Mouse (Mus musculus): ENCODE measurements around the gene Bcas3. TPM values are rescaled to one million over a fixed set of nuclear protein-coding genes. Genes with fewer than 3 reads are reported as not detected.

Bcas3 gene
- polyA plus RNA-seq, 1 experiment = 17.0 TPM

- H3K27ac ChIP-seq (ENCODE audit: insufficient read depth, low read length) = no peak overlapping the region
- H3K4me3 ChIP-seq (ENCODE audit: insufficient read depth, low read length) = no peak overlapping the region
- no peaks in the 10 kb centered on the region; the same call in 1 of the 2 replicates for H3K4me1 ChIP-seq (ENCODE audit: control insufficient read depth, insufficient read depth, low read length)
- TF ChIP-seq CTCF (IDR thresholded peaks at IDR 0.05; ENCODE audit: borderline replicate concordance, insufficient read depth, low read length) (no peak), POLR2A (IDR thresholded peaks at IDR 0.05; ENCODE audit: low read depth, low read length) (no peak)
These were observed 454.4 kb downstream of the Bcas3 start for GRCm38 (mm10) chr11:85807353-85807752.

GRCm38 (mm10) chr11:85811229-85811628, 458.3 kb downstream of the Bcas3 start:
- no peak overlapping the region for H3K4me3 ChIP-seq (ENCODE audit: insufficient read depth, low read length)
- no peak for TF ChIP-seq CTCF (IDR thresholded peaks at IDR 0.05; ENCODE audit: borderline replicate concordance, insufficient read depth, low read length)
- no peak for TF ChIP-seq POLR2A (IDR thresholded peaks at IDR 0.05; ENCODE audit: low read depth, low read length)
- H3K4me1 ChIP-seq (ENCODE audit: control insufficient read depth, insufficient read depth, low read length) = no peaks in the 10 kb centered on the region; the same call in 1 of the 2 replicates
- H3K27ac ChIP-seq (ENCODE audit: insufficient read depth, low read length) = no peak overlapping the region

- H3K4me3 ChIP-seq (ENCODE audit: insufficient read depth, low read length) = no peak overlapping the region
- H3K27ac ChIP-seq (ENCODE audit: insufficient read depth, low read length) = no peak overlapping the region
- TF ChIP-seq POLR2A (IDR thresholded peaks at IDR 0.05; ENCODE audit: low read depth, low read length) = no peak
- no peak for TF ChIP-seq CTCF (IDR thresholded peaks at IDR 0.05; ENCODE audit: borderline replicate concordance, insufficient read depth, low read length)
- no peaks in the 10 kb centered on the region; the same call in 1 of the 2 replicates for H3K4me1 ChIP-seq (ENCODE audit: control insufficient read depth, insufficient read depth, low read length)
These were observed 458.7 kb downstream of the Bcas3 start for GRCm38 (mm10) chr11:85811676-85812075.

GRCm38 (mm10) chr11:85812201-85812966, 459.4 kb downstream of the Bcas3 start:
- Histone ChIP-seq H3K27ac (ENCODE audit: insufficient read depth, low read length) (no peak overlapping the region), H3K4me3 (ENCODE audit: insufficient read depth, low read length) (no peak overlapping the region), H3K4me1 (ENCODE audit: control insufficient read depth, insufficient read depth, low read length) (no peaks in the 10 kb centered on the region; the same call in 1 of the 2 replicates)
- TF ChIP-seq POLR2A (IDR thresholded peaks at IDR 0.05; ENCODE audit: low read depth, low read length) = no peak
- TF ChIP-seq CTCF (IDR thresholded peaks at IDR 0.05; ENCODE audit: borderline replicate concordance, insufficient read depth, low read length) = no peak

GRCm38 (mm10) chr11:85814678-85815077, 461.7 kb downstream of the Bcas3 start:
- no peaks in the 10 kb centered on the region; the same call in 1 of the 2 replicates for H3K4me1 ChIP-seq (ENCODE audit: control insufficient read depth, insufficient read depth, low read length)
- TF ChIP-seq POLR2A (IDR thresholded peaks at IDR 0.05; ENCODE audit: low read depth, low read length) (no peak), CTCF (IDR thresholded peaks at IDR 0.05; ENCODE audit: borderline replicate concordance, insufficient read depth, low read length) (no peak)
- H3K4me3 ChIP-seq (ENCODE audit: insufficient read depth, low read length) = no peak overlapping the region
- no peak overlapping the region for H3K27ac ChIP-seq (ENCODE audit: insufficient read depth, low read length)

- TF ChIP-seq CTCF (IDR thresholded peaks at IDR 0.05; ENCODE audit: borderline replicate concordance, insufficient read depth, low read length) (no peak), POLR2A (IDR thresholded peaks at IDR 0.05; ENCODE audit: low read depth, low read length) (no peak)
- no peak overlapping the region for H3K27ac ChIP-seq (ENCODE audit: insufficient read depth, low read length)
- no peaks in the 10 kb centered on the region; the same call in 1 of the 2 replicates for H3K4me1 ChIP-seq (ENCODE audit: control insufficient read depth, insufficient read depth, low read length)
- no peak overlapping the region for H3K4me3 ChIP-seq (ENCODE audit: insufficient read depth, low read length)
These were observed 463.5 kb downstream of the Bcas3 start for GRCm38 (mm10) chr11:85816471-85816870.

- Histone ChIP-seq H3K4me1 (ENCODE audit: control insufficient read depth, insufficient read depth, low read length) (no peaks in the 10 kb centered on the region), H3K27ac (ENCODE audit: insufficient read depth, low read length) (no peak overlapping the region), H3K4me3 (ENCODE audit: insufficient read depth, low read length) (no peak overlapping the region)
- no peak for TF ChIP-seq CTCF (IDR thresholded peaks at IDR 0.05; ENCODE audit: borderline replicate concordance, insufficient read depth, low read length)
- TF ChIP-seq POLR2A (IDR thresholded peaks at IDR 0.05; ENCODE audit: low read depth, low read length) = no peak
These were observed 465.4 kb downstream of the Bcas3 start for GRCm38 (mm10) chr11:85818401-85818800.

GRCm38 (mm10) chr11:85820959-85821358, 468.0 kb downstream of the Bcas3 start:
- H3K27ac ChIP-seq (ENCODE audit: insufficient read depth, low read length) = no peak overlapping the region
- no peak overlapping the region for H3K4me3 ChIP-seq (ENCODE audit: insufficient read depth, low read length)
- H3K4me1 ChIP-seq (ENCODE audit: control insufficient read depth, insufficient read depth, low read length) = no peaks in the 10 kb centered on the region
- no peak for TF ChIP-seq POLR2A (IDR thresholded peaks at IDR 0.05; ENCODE audit: low read depth, low read length)

GRCm38 (mm10) chr11:85821659-85822058, 468.7 kb downstream of the Bcas3 start:
- Histone ChIP-seq H3K27ac (ENCODE audit: insufficient read depth, low read length) (no peak overlapping the region), H3K4me1 (ENCODE audit: control insufficient read depth, insufficient read depth, low read length) (no peaks in the 10 kb centered on the region), H3K4me3 (ENCODE audit: insufficient read depth, low read length) (no peak overlapping the region)
- TF ChIP-seq POLR2A (IDR thresholded peaks at IDR 0.05; ENCODE audit: low read depth, low read length) (no peak), CTCF (IDR thresholded peaks at IDR 0.05; ENCODE audit: borderline replicate concordance, insufficient read depth, low read length) (no peak)

- no peak overlapping the region for H3K4me3 ChIP-seq (ENCODE audit: insufficient read depth, low read length)
- H3K4me1 ChIP-seq (ENCODE audit: control insufficient read depth, insufficient read depth, low read length) = no peaks in the 10 kb centered on the region
- TF ChIP-seq POLR2A (IDR thresholded peaks at IDR 0.05; ENCODE audit: low read depth, low read length) (no peak), CTCF (IDR thresholded peaks at IDR 0.05; ENCODE audit: borderline replicate concordance, insufficient read depth, low read length) (peak; percentile 91)
- no peak overlapping the region for H3K27ac ChIP-seq (ENCODE audit: insufficient read depth, low read length)
These were observed 470.2 kb downstream of the Bcas3 start for GRCm38 (mm10) chr11:85823181-85823580.
